Mouse (Mus musculus) spleen, adult 2 months (tissue): ENCODE data around the gene Gm49396. TPM values are rescaled to one million over a fixed set of nuclear protein-coding genes. Genes with fewer than 3 reads are reported as not detected.

Experiments
- DNase-seq, 2 experiments: peaks; one replicate each; pipeline versions ENCODE4 v3.0.0 to v3.0.0-alpha.2; 2012 to 2021; ENCODE audit warnings: low spot score in 2 of 2, low read depth in 1 of 2
- H3K27ac ChIP-seq: fragments of 200-500 bp; 2 replicates; pipeline ENCODE4 v1.5.1; 2012; ENCODE audit warnings: low read length, inconsistent platforms; ENCODE audit not compliant: insufficient read depth
- H3K27me3 ChIP-seq: fragments of 200-500 bp; 2 replicates; pipeline ENCODE4 v1.6.1; 2012; ENCODE audit warnings: mild to moderate bottlenecking, moderate library complexity, low read length, inconsistent platforms; ENCODE audit not compliant: control insufficient read depth, insufficient read depth
- H3K36me3 ChIP-seq: fragments of 200-500 bp; 2 replicates; pipeline ENCODE4 v1.6.1; 2012; ENCODE audit warnings: mild to moderate bottlenecking, low read length, inconsistent platforms; ENCODE audit not compliant: control insufficient read depth, insufficient read depth
- H3K4me1 ChIP-seq: fragments of 200-500 bp; 2 replicates; pipeline ENCODE4 v1.6.1; 2011; ENCODE audit warnings: inconsistent platforms; ENCODE audit not compliant: control insufficient read depth, insufficient read depth, insufficient read length
- H3K4me3 ChIP-seq: fragments of 200-500 bp; 2 replicates; pipeline ENCODE4 v1.5.1; 2011; ENCODE audit warnings: mild to moderate bottlenecking, inconsistent platforms; ENCODE audit not compliant: insufficient read depth, insufficient read length; ENCODE audit errors: extremely low read depth
- CTCF ChIP-seq: fragments of 200-500 bp; IDR thresholded peaks from 2 replicates; pipeline ENCODE4 v1.5.1; 2011; ENCODE audit warnings: mild to moderate bottlenecking, inconsistent platforms; ENCODE audit not compliant: insufficient read depth, insufficient read length, insufficient replicate concordance; ENCODE audit errors: extremely low read depth
- POLR2A ChIP-seq: fragments of 200-500 bp; IDR thresholded peaks from 2 replicates; pipeline ENCODE4 v1.6.1; 2011; ENCODE audit warnings: low read depth, low read length, inconsistent platforms
- WGBS: fragments of 180-500 bp; shearing (Covaris S2); methylation state at CpG from one replicate; pipeline ENCODE4 v1.1.7; 2018; 5-methylcytosine and 5-hydroxymethylcytosine counted together
- polyA plus RNA-seq: library from polyadenylated mRNA; depleted of rRNA; stranded (reverse); fragments of >200 nt; gene quantifications from 2 replicates; pipeline ENCODE4 v1.2.3, GENCODE M21; 2012

Gm49396 gene
- polyA plus RNA-seq, 1 experiment: 4.4 TPM

GRCm38 (mm10) chr7:30585170-30585569, 22.0 kb downstream of the Gm49396 start:
- no peak for DNase-seq
- 95% methylated on average over 7 of the region's 7 CpGs for WGBS
- Histone ChIP-seq H3K27me3 (no peaks in the 10 kb centered on the region), H3K27ac (no peak overlapping the region), H3K36me3 (peaks cover 33% of the 10 kb centered on the region), H3K4me1 (peaks cover 6% of the 10 kb centered on the region), H3K4me3 (no peak overlapping the region)
- TF ChIP-seq POLR2A (no peak), CTCF (no peak)

- peaks cover 6% of the 10 kb centered on the region for H3K4me1 ChIP-seq
- H3K27ac ChIP-seq: no peak overlapping the region
- peaks cover 27% of the 10 kb centered on the region for H3K36me3 ChIP-seq
- WGBS: 95% methylated on average over 28 of the region's 28 CpGs
- no peaks in the 10 kb centered on the region for H3K27me3 ChIP-seq
- no peak overlapping the region for H3K4me3 ChIP-seq
- TF ChIP-seq CTCF: no peak
- no peak for TF ChIP-seq POLR2A
- no peak for DNase-seq
Measured at GRCm38 (mm10) chr7:30586455-30587020, 23.4 kb downstream of the Gm49396 start.

GRCm38 (mm10) chr7:30587842-30588667, 24.9 kb downstream of the Gm49396 start:
- WGBS: 2% methylated on average over 64 of the region's 67 CpGs
- peak in 1 of 2 experiments; percentile 44 for DNase-seq
- peak overlapping the region; percentile 87 for H3K4me3 ChIP-seq

GRCm38 (mm10) chr7:30588676-30589434, 25.7 kb downstream of the Gm49396 start, which contains the start of gene Kmt2b:
Gene Kmt2b (minus strand): TSS chr7:30588726.
- Histone ChIP-seq H3K4me3 (peak within 1 kb of the TSS; percentile 87), H3K27ac (peak within 1 kb of the TSS; percentile 79), H3K27me3 (no peaks in the 10 kb centered on the region), H3K36me3 (peaks cover 15% of the 10 kb centered on the region), H3K4me1 (peaks cover 11% of the 10 kb centered on the region)
- 1% methylated on average over 53 of the region's 68 CpGs for WGBS
- TF ChIP-seq CTCF: no peak
- TF ChIP-seq POLR2A: no peak; the same call in 1 of the 2 replicates
- DNase-seq: peak; percentile 81 to 94

More at GRCm38 (mm10) chr7:30587842-30588667, 24.9 kb downstream of the Gm49396 start:
- H3K36me3 ChIP-seq: peaks cover 17% of the 10 kb centered on the region
- no peak for TF ChIP-seq CTCF
- no peak for TF ChIP-seq POLR2A
- H3K27me3 ChIP-seq: no peaks in the 10 kb centered on the region
- H3K27ac ChIP-seq: peak overlapping the region; percentile 79
- peaks cover 11% of the 10 kb centered on the region for H3K4me1 ChIP-seq

- WGBS: 32% methylated on average over 40 of the region's 40 CpGs
- Histone ChIP-seq H3K36me3 (peaks cover 12% of the 10 kb centered on the region), H3K4me3 (peak overlapping the region; percentile 72), H3K27ac (peak overlapping the region; percentile 77), H3K27me3 (no peaks in the 10 kb centered on the region), H3K4me1 (peaks cover 17% of the 10 kb centered on the region)
- peak in 1 of 2 experiments; percentile 74 for DNase-seq
- TF ChIP-seq CTCF: peak; percentile 80; the same call in 1 of the 2 replicates
- no peak for TF ChIP-seq POLR2A
Measured at GRCm38 (mm10) chr7:30589435-30590301, 26.5 kb downstream of the Gm49396 start.
